Mouse (Mus musculus): ENCODE results near the gene Rarb.

GRCm38 (mm10) chr14:16448269-16448987 is 370.5 kb downstream of the Rarb start:
- TF ChIP-seq POLR2A (IDR thresholded peaks at IDR 0.05; ENCODE audit: borderline replicate concordance, extremely low read depth, insufficient read depth, insufficient read length, poor library complexity, severe bottlenecking) (no peak), CTCF (IDR thresholded peaks at IDR 0.05; ENCODE audit: borderline replicate concordance, extremely low read depth, insufficient read depth, insufficient read length) (no peak)

Measured in brain, embryonic 14.5 days (tissue).